Mouse (Mus musculus): Measurements from ENCODE around the gene Ifnlr1.
"Not testable (repeated sequence)": the region's sequence is repeated elsewhere in the genome, so short reads cannot be mapped to it uniquely, and the experiment has no call there.

Gene Ifnlr1

GRCm38 (mm10) chr4:135685906-135686567, at the start of gene Ifnlr1:
Gene Ifnlr1, plus strand, starts transcription at chr4:135686287.
- DNase-seq, result peak; percentile 62

DNA sequence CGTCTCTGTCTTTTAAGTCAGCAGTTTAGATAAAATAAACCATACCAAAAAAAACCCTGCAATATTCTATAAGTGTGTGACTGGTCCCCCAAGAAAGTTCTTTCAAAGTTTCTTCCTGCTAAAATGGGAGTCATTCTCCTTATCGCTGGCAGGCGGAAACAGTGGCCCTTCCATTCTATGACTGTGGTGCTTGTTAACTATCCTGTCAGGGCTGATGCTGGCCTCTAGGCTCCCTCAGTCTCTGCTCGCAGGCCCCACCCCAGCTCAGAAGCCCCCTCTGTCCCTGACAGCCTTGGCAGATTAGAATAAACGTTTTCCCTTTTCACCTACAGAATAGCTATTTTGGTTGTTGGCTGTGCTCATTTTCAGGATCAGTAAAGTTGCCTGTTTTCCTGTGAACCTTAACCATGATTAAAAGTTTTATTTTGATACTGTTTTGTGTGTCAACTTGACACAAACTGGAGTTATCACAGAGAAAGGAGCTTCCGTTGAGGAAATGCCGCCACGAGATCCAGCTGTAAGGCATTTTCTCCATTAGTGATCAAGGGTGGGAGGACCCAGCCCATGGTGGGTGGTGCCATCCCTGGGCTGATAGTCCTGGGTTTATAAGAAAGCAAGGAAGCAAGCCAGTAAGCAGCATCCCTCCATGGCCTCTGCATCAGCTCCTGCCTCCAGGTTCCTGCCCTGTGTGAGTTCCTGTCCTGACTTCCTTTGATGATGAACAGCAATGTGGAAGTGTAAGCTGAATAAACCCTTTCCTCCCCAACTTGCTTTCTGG, 44.6 kb upstream of the Ifnlr1 start:
- DNase-seq, result not testable (repeated sequence)

DNA sequence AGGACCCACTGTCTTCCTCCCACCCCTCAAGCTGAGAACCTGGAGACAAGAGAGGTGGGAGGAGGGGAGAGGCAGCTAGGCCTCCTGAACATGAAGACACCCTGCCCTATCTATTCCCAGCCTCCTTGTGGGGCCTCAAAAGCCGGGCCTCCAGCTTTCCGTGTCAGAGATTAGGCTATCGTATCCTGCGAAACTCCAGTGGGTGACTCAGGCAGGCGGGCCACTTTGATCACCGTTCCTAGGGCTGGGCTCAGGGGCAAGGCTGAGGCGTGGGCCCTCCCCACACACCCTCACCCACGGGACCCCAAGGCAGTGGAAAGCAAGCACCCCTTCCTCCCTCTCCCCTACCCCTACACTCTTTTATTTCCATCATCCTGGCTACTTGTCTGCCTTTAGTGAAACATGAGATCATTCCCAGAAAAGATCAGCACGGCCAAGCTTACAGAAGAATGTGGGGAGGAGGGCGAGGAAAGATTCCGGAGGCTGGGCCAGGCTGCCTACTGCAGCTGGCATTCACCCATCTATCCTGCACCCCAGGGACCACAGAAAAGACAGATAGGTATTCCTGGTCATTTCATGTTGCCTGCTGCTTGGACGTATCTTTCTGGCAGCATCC, 41.0 kb upstream of the Ifnlr1 start:
- no peak for DNase-seq

- DNase-seq, result peak; percentile 53
Measured at GRCm38 (mm10) chr4:135652966-135653607, 33.0 kb upstream of the Ifnlr1 start.

DNA sequence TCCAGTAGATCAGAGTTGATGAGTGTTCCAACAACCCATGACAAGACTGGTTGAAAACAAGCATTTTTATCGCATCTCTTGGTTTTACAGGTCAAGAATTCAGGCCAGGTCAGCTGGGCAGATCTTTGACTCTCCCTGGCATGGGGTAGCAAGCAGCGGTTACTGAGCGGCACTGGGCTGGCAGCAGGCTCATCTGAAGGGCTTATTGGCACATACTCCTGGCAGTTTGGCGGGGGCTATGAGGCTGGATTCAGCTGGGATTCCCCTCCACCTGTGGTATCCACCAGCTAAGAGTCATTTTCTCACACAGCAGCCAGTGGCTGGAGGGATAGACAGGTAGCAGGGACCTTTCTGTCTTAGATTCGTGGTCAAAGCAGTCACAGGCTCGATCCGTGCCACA, 32.1 kb upstream of the Ifnlr1 start:
- no peak for DNase-seq

DNA sequence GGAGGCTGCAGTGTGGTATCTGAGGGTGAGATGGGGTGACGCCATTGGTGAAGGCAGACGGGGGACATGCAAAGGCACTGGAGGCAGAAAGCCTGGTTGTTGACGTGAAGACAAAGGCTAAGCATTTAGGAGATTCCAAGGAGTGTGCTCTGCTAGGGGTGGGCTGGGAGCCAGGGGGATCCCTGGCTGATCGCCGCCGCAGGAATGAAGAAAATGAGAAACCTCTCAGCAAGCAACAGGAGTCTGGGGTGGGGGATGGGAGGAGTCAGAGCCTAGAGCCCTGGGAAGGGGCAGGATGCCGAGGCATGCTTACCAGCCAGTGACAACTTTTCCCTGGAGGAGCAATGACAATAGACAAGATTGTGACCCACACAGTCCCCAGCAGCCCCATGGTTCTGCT, 30.6 kb upstream of the Ifnlr1 start:
- no peak for DNase-seq

DNA sequence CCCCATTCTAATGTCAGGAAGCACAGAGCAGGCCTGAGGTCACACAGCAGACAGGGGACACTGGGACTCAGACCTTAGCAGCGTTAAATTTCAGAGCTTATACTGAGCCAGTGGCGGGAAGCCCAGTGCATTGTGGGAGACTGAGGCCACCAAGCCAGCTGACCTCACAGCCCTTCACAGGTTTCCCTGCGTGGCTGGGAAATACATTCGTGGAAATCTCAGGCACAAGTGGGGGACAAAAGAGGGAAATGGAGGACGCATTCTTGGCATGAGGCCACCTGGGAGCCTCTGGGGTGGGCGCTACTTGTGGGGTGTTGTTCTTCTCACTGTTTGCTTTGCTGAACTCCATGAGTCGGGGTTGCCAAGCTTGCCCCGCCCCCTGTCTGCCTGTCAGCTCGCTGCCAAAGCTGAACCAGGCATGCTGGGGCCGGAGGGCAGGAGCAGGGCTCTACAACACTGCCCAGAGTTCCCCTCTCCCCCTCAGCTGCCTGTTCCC, 29.9 kb upstream of the Ifnlr1 start:
- DNase-seq, result peak; percentile 41

DNA sequence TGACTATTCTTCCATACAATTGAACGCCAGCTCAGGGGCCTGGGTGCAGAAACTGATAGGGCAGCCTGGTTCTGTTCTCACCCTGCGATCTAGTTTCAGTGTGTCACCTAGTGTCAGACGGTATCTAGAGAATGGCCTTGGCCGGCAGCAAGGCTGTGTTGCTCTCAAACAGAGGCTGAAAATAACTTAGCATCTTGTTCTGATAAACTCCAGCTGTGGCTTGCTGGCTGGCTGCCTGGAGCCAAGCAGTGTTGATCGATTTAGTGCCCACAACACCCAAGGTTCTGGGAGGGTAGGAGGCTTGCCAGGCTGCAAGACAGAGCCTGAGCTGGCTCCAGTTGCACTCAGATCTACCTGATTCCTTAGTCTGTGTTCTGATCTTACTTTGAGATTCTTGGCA, 27.6 kb upstream of the Ifnlr1 start:
- DNase-seq, result no peak

DNA sequence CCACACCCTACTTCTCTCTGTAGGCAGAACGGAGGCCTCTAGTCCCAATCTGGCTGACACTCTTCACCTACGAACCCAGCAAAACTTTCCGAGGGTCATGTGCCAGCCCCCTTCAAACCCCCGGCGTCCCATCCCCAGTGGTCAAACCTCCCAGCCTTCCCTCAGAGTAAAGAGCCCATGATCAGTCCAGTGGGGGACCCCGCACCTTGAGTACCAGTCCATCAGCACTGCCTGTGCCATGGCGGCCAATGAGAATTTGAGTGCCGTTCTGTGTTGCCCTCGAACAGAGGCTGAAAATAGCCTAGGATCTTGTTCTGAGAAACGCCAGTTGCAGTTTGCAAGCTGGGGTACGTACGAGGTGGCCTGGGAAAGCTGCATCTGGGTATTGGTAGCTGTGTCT, 27.2 kb upstream of the Ifnlr1 start:
- DNase-seq, result no peak

- DNase-seq, result peak; percentile 22
Measured at GRCm38 (mm10) chr4:135661082-135661809, 24.8 kb upstream of the Ifnlr1 start.

DNA sequence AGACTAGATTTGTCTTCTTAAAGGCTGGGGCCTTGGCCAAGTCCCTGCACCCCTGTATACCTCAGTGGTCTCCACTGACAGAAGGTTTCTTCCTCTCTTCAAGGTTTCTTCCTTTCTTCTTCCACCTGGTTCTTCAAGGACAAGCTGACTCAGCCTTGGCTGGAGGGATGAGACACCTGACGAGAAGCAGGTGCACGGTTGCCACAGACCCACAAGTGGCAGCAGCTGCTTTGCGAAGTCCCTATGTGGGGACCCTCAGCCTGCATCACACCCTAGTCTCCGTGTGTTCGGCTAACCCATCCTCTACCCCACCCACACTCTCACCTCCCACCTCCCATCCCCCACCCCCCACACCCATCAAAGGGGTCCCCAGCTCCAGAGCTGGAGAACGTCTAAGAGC, 24.1 kb upstream of the Ifnlr1 start:
- DNase-seq, result no peak

DNA sequence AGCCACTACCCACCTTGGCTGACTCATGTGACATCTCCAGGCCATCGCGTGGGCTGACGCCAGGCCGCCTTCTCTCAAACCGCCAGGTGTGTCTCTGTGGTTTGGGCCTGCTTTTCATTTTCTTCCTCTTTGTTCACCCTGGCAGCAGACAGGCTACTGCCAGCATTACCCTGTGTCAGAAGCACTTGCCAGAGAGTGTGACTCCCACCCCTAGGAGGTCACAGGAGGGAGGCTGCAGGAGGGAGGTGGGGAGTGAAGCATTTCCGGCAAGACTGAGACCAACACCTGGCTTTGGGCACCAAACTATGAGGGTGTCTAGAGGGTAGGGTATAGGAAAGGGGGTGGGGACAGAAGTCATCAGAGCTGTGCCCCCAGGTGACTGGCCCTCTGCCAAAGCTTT, 21.4 kb upstream of the Ifnlr1 start:
- DNase-seq, result no peak

DNA sequence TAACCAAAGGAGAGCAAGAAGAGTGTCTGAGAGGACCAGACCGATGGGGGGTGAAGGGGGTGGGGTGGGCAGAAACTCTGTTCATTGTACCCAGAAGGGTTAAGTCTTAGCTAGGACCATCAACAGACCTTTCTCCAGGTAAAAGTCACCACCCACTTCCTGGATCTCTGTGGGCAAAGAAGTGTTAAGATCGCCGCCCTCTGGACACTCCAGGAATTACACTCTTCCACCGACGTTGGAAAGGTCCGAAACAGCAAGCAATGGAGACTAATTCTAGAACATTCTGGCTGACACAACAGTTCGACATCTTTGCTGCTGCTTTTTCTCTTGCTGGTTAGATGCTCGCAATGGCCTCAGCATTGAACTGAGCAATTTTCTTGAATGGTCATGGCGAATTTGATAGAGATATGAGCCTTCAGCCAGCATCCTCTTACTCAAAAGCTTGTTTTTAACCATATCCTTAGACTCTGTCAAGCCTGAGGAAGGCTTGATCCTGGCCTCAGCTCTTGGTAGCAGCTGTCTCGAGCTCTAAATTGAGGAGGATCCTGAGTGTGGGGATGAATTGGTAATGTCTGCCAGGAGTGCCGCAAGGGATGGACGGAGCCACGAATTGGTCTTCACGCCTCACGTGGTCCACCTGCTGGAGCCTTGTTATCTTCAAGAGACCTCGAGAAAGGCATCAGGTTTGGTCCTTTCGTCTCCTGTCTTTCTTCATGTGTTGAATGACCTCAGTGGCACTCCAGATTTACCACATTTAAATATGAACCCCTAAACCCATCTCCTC, 19.7 kb upstream of the Ifnlr1 start:
- peak; percentile 67 for DNase-seq

DNA sequence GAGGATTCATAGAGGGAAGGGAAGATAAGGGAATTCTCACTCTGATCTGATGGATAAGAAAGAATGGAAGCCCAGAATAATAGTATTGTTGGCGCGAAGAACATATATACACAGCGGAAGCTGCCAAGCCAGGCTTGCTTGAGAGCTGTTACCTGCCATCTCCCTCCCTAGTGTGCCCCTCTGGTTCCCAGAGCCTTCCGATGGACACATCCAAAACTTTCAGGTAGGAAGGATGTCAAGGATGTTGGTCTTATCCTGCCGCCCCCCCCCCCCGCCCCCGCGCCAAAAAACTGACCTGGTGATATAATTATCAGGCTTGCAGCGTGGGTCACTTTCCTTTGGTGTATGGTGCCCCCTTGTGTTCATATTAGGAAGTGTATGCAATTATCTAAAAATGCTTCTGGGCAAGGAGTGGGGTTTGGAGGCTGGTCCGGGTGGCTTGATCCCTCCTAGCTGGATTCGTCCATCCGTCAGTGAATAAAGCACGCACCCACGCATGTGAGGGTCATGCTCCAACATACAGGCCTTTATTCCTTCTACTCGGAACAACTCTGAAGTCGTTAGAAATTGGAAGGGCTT, 18.7 kb upstream of the Ifnlr1 start:
- peak; percentile 38 for DNase-seq

DNA sequence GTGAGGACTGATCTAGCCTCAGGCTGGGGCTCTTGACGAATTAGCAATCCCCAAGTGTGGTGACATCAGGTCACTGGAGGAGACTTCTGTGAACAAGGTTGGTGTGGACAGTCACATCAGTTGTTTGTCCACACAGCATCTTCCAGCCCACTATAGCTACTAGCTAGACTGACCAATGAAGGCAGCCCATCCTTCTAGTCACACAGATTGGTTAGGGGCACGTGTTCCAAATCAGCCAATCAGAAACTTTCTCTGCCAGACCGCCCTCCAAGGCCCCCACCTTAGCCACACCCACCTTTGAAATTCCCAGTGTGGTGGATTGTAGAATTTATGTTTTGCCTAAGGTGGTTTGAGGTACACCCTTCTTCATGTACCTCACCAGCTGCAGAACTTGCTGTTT, 12.6 kb upstream of the Ifnlr1 start:
- DNase-seq, result no peak

- DNase-seq, result no peak
Measured at GRCm38 (mm10) chr4:135674993-135675392, 11.1 kb upstream of the Ifnlr1 start.

DNA sequence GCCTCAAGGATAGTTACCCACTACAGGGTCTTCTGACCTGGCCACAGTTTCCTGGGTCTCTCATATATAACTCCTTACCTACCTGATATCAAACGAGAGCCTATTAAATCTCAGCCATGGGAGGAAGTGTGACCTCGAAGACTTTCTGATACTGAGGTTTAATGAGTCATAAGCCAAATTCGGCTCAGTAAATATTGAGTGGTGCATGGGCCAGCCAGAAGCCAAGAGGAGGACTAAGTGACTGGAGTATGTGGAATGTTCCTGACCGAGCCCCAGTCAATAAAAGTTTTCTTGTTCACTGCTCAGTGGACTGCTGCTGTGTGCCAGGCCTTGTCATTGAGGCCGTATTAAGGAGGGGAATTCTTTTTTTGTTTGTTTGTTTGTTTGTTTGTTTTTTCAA, 9.6 kb upstream of the Ifnlr1 start:
- DNase-seq, result no peak

- DNase-seq, result no peak
Measured at GRCm38 (mm10) chr4:135679316-135679715, 6.8 kb upstream of the Ifnlr1 start.

GRCm38 (mm10) chr4:135681789-135682188, 4.3 kb upstream of the Ifnlr1 start:
- no peak for DNase-seq

DNA sequence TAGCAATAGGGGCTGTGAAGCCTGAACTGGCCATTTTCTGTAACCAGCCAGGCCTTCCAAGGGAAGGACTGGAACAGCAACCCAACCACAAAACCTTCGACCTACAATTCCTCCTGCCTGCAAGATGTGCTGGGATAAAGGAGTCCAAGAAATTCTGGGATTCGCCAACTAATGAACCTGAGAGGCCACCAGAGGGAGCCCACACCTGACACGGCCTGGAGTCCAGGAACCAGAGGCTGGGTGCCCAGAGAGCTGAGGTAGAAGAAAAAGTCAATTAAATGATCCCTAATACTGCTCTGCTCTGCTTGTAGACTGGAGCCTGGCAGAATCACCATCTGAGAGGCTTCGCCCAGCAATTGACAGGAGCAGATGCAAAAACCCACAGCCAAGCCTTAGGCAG, 2.5 kb upstream of the Ifnlr1 start:
- DNase-seq, result peak; percentile 56

DNA sequence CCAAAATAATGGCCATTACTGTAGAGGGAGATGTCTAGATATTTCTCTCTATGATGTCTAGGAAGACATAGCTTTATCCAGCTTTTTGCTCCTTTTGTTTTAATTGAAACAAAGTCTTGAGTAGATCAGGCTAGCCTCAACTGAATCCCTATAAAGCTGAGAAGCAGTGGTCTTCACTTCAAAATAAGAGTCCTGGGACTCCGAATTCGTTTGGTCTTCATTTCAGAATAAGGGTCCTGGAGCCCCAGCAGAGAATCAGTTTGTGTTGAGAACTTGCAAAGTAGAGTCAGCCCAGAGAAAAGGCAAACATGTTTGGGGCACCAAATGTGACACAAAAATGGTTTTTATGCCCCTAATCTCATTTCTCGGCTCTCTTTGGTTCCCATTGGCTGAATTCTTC, 1.4 kb upstream of the Ifnlr1 start:
- no peak for DNase-seq

GRCm38 (mm10) chr4:135686568-135686953, 474 bp downstream of the Ifnlr1 start:
- DNase-seq, result no peak
